Mouse (Mus musculus) lung, adult 2 months (tissue): Measurements from ENCODE around the gene Rag1.

Experiments
- CTCF ChIP-seq: fragments of 200-500 bp; IDR thresholded peaks from 2 replicates; pipeline ENCODE4 v1.5.1; 2011; ENCODE audit warnings: mild to moderate bottlenecking, low read length, control low read depth; ENCODE audit not compliant: insufficient read depth
- POLR2A ChIP-seq: fragments of 200-500 bp; IDR thresholded peaks from 2 replicates; pipeline ENCODE4 v1.6.1; 2011; ENCODE audit warnings: low read depth, mild to moderate bottlenecking, control low read depth, low read length, borderline replicate concordance; ENCODE audit errors: extremely low read depth

DNA sequence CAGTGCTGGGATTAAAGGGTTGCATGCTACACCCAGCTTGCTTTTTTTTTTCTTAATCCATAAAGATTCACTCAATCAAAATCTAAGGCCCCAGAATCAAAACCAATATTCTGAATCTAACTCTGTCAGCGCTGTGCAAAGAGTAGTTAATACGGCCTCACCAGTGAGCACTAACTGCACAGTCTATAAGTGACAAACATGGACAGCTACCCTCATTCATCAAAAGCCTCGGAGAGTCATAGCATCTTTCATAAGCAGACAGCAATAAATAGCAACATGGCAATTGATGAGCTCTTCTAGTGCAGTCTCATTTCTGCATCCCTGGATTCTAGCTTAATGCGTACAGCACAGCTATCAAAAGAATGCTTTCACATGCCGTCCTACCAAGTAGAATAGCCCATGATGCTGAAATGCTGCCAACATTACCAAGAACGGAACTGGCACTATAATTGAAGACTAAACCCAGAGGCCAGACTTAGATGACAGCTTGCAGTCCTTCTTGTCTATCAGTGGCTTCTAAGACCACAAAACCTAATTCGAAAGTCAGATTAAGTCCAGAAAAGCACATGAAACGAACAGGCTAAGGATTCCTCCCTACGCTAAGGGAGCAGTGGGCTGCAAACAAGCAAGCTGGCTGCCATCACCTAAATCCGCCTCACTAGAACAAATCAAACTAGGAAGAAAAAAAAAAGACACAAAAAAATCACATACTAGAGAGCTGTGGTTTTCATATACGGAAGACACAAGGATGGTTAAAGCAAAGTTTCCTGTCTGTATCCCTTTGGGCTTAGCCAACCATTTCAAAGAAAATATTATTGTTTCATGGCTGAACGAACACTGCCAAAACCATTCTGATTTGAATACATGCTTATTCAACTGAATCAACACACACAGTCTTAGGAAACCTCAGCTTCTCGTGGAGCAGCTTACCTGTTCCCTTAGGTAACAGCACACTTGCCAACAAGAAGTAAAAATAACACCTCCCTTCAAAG lies 50.8 kb downstream of the Rag1 start:
- TF ChIP-seq POLR2A (no peak), CTCF (no peak)
